Mouse (Mus musculus) cerebellum, adult 2 months (tissue): Measurements from ENCODE around the gene Gm8020.
"Not testable (repeated sequence)": the region's sequence is repeated elsewhere in the genome, so short reads cannot be mapped to it uniquely, and the experiment has no call there.

Source experiments
- CTCF ChIP-seq: fragments of 200-500 bp; IDR thresholded peaks from 2 replicates; pipeline ENCODE4 v1.5.1; 2011; ENCODE audit warnings: low read depth, mild to moderate bottlenecking, control low read depth, low read length, moderate library complexity, borderline replicate concordance; ENCODE audit not compliant: insufficient read depth
- POLR2A ChIP-seq: fragments of 200-500 bp; IDR thresholded peaks from 2 replicates; pipeline ENCODE4 v1.6.1; 2011; ENCODE audit warnings: low read length, control low read depth, borderline replicate concordance; ENCODE audit not compliant: insufficient read depth

GRCm38 (mm10) chr14:42502249-42502648, at the start of gene Gm8020:
- TF ChIP-seq CTCF, POLR2A: not testable (repeated sequence)
